Comparison of ENCODE assay signal across 8 mouse cellular contexts in genomic region chr4:125265575-125265974, GRCm38 (mm10).
DNase-seq lines count a peak whose midpoint lies in the region; ATAC-seq and TF ChIP-seq lines count a peak whose summit lies in the region.

No protein-coding gene starts in this region.

- H3K4me2 ChIP-seq in forebrain, embryonic 14.5 days (ENCODE audit: low read length): no peak overlapping the region
- H3K4me2 ChIP-seq in forebrain, embryonic 13.5 days: no peak overlapping the region
- H3K4me2 ChIP-seq in neural tube, embryonic 15.5 days: no peak overlapping the region
- H3K4me2 ChIP-seq in liver, embryonic 14.5 days (ENCODE audit: low read depth): no peak overlapping the region

- TF ChIP-seq EP300 in liver, embryonic 14.5 days (IDR thresholded peaks at IDR 0.05; ENCODE audit: low read depth): no peak

- no peaks in the 10 kb centered on the region for H3K9me3 ChIP-seq in forebrain, embryonic 14.5 days (replicated peaks; ENCODE audit: control insufficient read depth, low read length)
- H3K9me3 ChIP-seq in forebrain, embryonic 13.5 days (replicated peaks): no peaks in the 10 kb centered on the region
- no peaks in the 10 kb centered on the region for H3K9me3 ChIP-seq in neural tube, embryonic 15.5 days (replicated peaks)
- no peaks in the 10 kb centered on the region for H3K9me3 ChIP-seq in liver, embryonic 14.5 days (ENCODE audit: control insufficient read depth, low read length)

- peak overlapping the region; percentile 54; the same call in 1 of the 2 replicates for H3K27ac ChIP-seq in forebrain, embryonic 14.5 days (ENCODE audit: low read depth, low read length)
- H3K27ac ChIP-seq in forebrain, embryonic 13.5 days: no peak overlapping the region
- H3K27ac ChIP-seq in neural tube, embryonic 15.5 days (replicated peaks): no peak overlapping the region
- no peak overlapping the region for H3K27ac ChIP-seq in liver, embryonic 14.5 days
- no peak overlapping the region for H3K27ac ChIP-seq in small intestine, adult 2 months (ENCODE audit: insufficient read depth, low read depth, low read length)

- H3K27me3 ChIP-seq in forebrain, embryonic 14.5 days (replicated peaks; ENCODE audit: control insufficient read depth, insufficient read depth, low read length): no peaks in the 10 kb centered on the region; the same call in 1 of the 2 replicates
- H3K27me3 ChIP-seq in forebrain, embryonic 13.5 days: peaks cover 62% of the 10 kb centered on the region
- 0 out of 2 replicates have a peak, but pooled peaks cover 9% of the 10 kb centered on the region for H3K27me3 ChIP-seq in neural tube, embryonic 15.5 days (replicated peaks)
- no peaks in the 10 kb centered on the region for H3K27me3 ChIP-seq in liver, embryonic 14.5 days (ENCODE audit: control insufficient read depth, insufficient read depth, low read length)
- H3K27me3 ChIP-seq in small intestine, adult 2 months (ENCODE audit: control insufficient read depth, insufficient read depth, low read length): no peaks in the 10 kb centered on the region

- no peak for TF ChIP-seq POLR2A in small intestine, adult 2 months (IDR thresholded peaks at IDR 0.05; ENCODE audit: low read depth, low read length)

- 16% methylated on average over 5 of the region's 5 CpGs for WGBS in forebrain, embryonic 14.5 days
- WGBS in forebrain, embryonic 13.5 days: 13% methylated on average over 5 of the region's 5 CpGs
- WGBS in neural tube, embryonic 15.5 days: 24% methylated on average over 5 of the region's 5 CpGs
- WGBS in liver, embryonic 14.5 days (ENCODE audit: insufficient replicate concordance): 10% methylated on average over 5 of the region's 5 CpGs
- 15% methylated on average over 5 of the region's 5 CpGs for WGBS in small intestine, adult 2 months

- H3K9ac ChIP-seq in forebrain, embryonic 14.5 days (ENCODE audit: low read length): no peak overlapping the region
- H3K9ac ChIP-seq in forebrain, embryonic 13.5 days: no peak overlapping the region
- H3K9ac ChIP-seq in neural tube, embryonic 15.5 days (replicated peaks): no peak overlapping the region
- H3K9ac ChIP-seq in liver, embryonic 14.5 days (replicated peaks): no peak overlapping the region

- no peak for ATAC-seq in forebrain, embryonic 14.5 days
- ATAC-seq in forebrain, embryonic 13.5 days: no peak
- ATAC-seq in neural tube, embryonic 15.5 days (ENCODE audit: low FRiP score): no peak
- ATAC-seq in liver, embryonic 14.5 days (ENCODE audit: insufficient read depth): no peak

- TF ChIP-seq CTCF in liver, embryonic 14.5 days (IDR thresholded peaks at IDR 0.05; ENCODE audit: low read depth): peak; percentile 91
- peak; percentile 83; the same call in 1 of the 2 replicates for TF ChIP-seq CTCF in small intestine, adult 2 months (IDR thresholded peaks at IDR 0.05; ENCODE audit: extremely low read depth, insufficient read length, insufficient replicate concordance, low read depth, low read length)

- peaks cover 18% of the 10 kb centered on the region for H3K4me1 ChIP-seq in forebrain, embryonic 14.5 days (ENCODE audit: control insufficient read depth, insufficient read depth, low read length)
- peaks cover 38% of the 10 kb centered on the region for H3K4me1 ChIP-seq in forebrain, embryonic 13.5 days
- H3K4me1 ChIP-seq in neural tube, embryonic 15.5 days: peaks cover 17% of the 10 kb centered on the region
- H3K4me1 ChIP-seq in liver, embryonic 14.5 days (replicated peaks; ENCODE audit: control insufficient read depth in 2 of 2, insufficient read depth in 2 of 2, low read length in 1 of 2): no peaks in the 10 kb centered on the region
- H3K4me1 ChIP-seq in small intestine, adult 2 months (ENCODE audit: control insufficient read depth, insufficient read depth, insufficient read length, low read length): no peaks in the 10 kb centered on the region

- H3K4me3 ChIP-seq in forebrain, embryonic 14.5 days (ENCODE audit: low read depth, low read length): no peak overlapping the region
- no peak overlapping the region for H3K4me3 ChIP-seq in forebrain, embryonic 13.5 days
- no peak overlapping the region for H3K4me3 ChIP-seq in neural tube, embryonic 15.5 days (replicated peaks)
- H3K4me3 ChIP-seq in liver, embryonic 14.5 days (ENCODE audit: insufficient read depth in 1 of 2, low read depth in 2 of 2, low read length in 2 of 2): no peak overlapping the region
- no peak overlapping the region for H3K4me3 ChIP-seq in small intestine, adult 2 months (ENCODE audit: low read depth, low read length)

- no peaks in the 10 kb centered on the region for H3K36me3 ChIP-seq in forebrain, embryonic 14.5 days (ENCODE audit: control insufficient read depth, insufficient read depth, low read length)
- H3K36me3 ChIP-seq in forebrain, embryonic 13.5 days (ENCODE audit: poor library complexity, severe bottlenecking): no peaks in the 10 kb centered on the region
- H3K36me3 ChIP-seq in neural tube, embryonic 15.5 days: no peaks in the 10 kb centered on the region
- H3K36me3 ChIP-seq in liver, embryonic 14.5 days (replicated peaks; ENCODE audit: control insufficient read depth, insufficient read depth, low read depth): no peaks in the 10 kb centered on the region
- H3K36me3 ChIP-seq in small intestine, adult 2 months (ENCODE audit: control insufficient read depth, insufficient read depth, low read length): no peaks in the 10 kb centered on the region

- peak; percentile 53 for DNase-seq in forebrain, embryonic 14.5 days (ENCODE audit: low spot score)
- peak; percentile 72 for DNase-seq in neural tube, embryonic 10.5 days (ENCODE audit: extremely low spot score, low spot score)
- DNase-seq in cerebellum, postnatal 10 days: peak; percentile 71 to 72
- peak in 2 of 3 experiments; percentile 1 to 4 for DNase-seq in liver, embryonic 14.5 days (ENCODE audit: low read depth in 3 of 3, low spot score in 3 of 3)
- DNase-seq in T-cell, adult 2 months (ENCODE audit: low spot score): no peak
